Mouse (Mus musculus) right cerebral cortex, postnatal 10 days (tissue): Measurements from ENCODE around the gene Ipp.

ENCODE experiments used
- DNase-seq, 2 experiments: peaks; one replicate each; pipeline ENCODE4 v3.0.0; 2021; ENCODE audit warnings: low spot score in 2 of 2

Ipp gene

GRCm38 (mm10) chr4:116507425-116508218 is at the start of gene Ipp:
Ipp (plus strand) TSS chr4:116507549.
- DNase-seq, result peak; percentile 97

- no peak for DNase-seq
Observed at GRCm38 (mm10) chr4:116461943-116462342, 45.4 kb upstream of the Ipp start.

- peak; percentile 53 to 63 for DNase-seq
Observed at GRCm38 (mm10) chr4:116463231-116464125, 43.9 kb upstream of the Ipp start.

DNA sequence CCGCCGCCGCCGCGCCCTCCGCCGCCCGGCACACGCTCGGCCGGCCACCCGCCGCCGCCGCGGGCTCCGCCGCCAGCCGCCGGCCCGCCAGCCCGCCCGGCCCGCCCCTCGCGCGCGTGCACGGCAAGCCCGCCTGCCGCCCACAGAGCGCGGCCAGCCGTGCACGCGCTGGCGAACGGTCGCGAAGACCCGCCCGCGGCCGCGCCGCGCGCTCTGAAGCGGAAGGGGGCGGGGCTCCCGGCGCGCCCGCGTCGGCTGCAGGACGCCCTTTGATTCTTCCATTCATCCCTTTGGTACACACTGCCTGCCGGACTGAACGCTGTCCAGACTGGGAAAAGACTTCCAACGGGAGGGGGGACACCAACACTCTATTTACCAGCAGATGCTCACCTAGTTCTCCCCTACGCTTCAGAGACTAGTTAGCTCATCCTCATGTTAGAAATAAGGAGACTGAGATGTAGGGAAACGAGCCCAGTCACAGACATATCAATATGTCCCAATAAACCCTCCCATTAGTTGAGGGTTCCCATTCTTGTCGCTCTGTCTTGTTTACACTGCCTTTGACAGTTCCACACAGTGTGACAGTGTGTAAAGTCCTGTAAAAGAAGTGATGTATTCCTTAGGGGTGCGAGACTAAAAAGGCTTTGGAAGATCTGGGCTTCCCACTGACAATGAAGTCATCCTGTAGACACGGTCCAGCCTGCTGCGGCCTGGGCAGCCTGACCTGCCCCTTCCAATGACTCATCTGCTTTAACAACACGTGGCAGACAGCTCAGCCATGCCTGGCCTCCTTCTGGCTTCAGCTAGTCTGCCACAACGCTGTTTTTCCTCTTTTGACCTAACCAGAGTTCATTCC is 43.0 kb upstream of the Ipp start, which contains the start of gene Mast2:
Mast2 (minus strand) TSS at position 58 of the 856 bp plus-strand sequence.
- DNase-seq, result peak; percentile 85

DNA sequence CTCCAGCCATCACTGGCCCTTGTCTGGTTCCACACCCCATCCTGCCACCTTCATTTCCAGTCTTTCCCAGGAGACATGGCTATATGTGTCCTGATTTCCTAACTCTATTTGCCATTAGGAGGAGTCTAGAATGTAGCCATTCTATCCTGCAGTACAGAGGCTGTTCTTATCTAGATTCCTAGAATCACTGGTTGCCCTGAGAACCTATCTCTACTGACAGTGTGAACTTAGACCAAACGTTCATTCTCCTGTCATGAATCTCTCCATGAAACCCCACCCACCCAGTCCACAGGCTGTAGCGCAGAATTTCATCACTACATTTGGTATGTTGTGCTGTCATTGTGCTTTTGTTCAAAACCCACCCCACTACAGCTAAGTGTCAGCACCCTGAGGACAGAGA is 26.0 kb upstream of the Ipp start:
- no peak for DNase-seq

DNA sequence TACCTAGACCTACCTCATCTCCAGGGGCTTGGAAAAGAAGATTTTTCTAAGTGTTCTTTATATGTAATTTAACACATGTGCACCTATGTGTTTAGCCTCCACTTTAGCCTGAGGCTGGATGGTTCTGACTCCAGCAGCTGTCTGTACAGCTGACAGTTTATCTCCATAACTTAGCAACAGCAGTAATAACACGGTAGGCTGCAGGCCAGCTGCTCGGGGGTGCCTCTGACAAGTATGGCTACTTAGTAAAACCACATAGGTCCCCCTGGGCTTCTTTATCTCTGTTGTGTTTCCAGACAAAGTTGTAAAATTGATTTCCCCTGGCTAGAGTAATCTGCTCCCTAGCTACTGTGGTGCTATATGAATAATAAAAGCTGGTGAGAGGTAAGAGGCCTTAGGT is 23.9 kb upstream of the Ipp start:
- DNase-seq, result no peak

DNA sequence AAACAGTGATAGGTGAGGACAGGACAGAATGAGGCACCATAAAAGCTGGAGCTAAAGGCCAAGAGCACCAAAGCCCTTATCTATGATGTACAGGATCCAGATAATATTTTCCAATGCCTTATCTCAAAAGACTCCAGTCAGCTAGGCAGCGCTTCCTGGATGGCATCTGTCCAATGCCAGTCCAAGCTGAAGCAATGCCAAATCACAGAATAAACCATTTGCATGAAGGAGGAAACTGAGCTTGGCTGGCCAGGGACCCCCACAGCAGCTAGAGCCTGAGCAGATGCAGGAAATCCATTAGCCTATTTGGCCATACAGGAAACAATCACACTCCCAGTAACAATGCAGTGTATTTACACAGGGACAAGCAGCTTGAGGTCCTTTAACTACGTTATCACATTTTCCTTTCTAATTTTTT is 16.2 kb upstream of the Ipp start:
- DNase-seq, result peak; percentile 33 to 38

DNA sequence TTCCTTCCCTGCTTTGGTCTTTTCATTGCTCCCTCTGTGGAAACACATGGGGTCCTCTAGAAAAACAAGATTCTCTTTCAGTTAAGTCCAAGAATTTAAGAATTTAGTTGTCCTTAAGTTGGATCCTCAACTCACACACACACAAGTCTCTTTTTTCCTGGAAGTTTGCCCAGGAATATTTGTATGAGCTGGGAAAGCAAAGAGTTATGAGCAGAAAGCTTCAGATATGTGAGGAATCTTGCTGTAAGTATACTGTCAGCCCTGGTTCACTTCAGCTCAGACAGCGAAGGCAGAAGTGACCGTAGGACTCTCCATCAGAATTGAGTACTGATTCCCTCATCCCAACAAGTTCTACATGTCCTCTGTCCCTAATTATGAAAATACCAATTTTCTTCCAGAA is 15.5 kb upstream of the Ipp start:
- no peak for DNase-seq

GRCm38 (mm10) chr4:116492460-116492859 is 14.9 kb upstream of the Ipp start:
- DNase-seq, result no peak

DNA sequence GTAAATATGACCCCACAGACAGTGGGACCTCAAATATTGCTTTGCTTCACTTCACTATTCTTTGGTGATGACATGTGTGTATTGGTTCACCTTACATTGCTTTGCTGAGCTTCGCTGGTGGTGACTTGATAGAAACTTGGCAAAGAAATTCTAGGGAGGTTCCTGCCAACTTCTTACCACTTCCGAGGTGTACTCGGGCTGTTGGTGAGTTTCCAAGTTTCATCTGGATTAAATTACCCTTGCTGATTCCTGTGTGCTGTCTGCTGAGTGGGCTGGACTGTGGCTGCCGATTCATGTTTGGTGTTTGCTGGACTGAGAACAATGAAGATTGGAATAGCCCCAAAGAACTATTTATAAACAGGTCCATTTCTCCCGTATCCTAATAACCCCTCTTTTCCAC is 13.7 kb upstream of the Ipp start:
- DNase-seq, result no peak

- DNase-seq, result no peak
Observed at GRCm38 (mm10) chr4:116499978-116500377, 7.4 kb upstream of the Ipp start.

DNA sequence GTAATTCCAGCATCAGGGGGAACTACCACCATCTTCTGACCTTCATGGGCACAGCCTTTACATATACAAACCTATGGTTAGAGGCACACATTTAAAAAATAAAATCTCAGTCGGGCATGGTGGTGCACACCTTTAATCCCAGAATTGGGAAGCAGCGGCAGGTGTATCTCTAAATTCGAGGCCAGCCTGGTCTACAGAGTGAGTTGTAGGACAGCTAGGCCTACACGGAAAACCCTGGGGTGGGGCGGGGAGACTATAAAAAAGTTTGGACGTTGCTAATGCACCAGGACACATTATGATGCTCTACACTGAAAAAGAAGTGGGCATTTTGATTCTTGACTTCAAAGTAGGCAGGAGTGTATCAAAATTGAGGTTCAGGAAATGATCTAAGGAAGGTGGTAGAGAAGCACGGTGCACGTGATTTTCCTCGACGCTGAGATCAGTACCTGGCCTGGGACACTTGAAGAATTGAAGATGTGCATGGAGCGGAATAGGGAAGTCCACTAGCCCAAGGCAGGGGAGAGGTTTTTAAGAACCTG is 394 bp upstream of the Ipp start:
- peak; percentile 22 to 25 for DNase-seq

DNA sequence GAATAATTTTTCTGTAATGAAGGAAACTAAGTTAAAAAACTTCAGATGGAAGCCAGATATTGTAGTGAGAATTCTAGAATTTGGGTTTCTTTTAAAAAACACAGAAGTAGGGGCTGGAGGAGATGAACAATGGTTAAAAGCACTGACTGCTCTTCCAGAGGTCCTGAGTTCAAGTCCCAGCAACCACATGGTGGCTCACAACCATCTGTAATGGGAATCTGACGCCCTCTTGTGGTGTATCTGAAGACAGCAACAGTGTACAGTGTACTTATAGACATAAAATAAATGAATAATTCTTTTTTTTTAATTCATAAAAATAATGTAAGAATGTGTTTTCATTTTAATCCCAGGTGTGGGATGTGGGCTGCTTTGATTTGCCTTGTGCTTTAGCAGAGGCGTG is 23.8 kb downstream of the Ipp start:
- no peak for DNase-seq

DNA sequence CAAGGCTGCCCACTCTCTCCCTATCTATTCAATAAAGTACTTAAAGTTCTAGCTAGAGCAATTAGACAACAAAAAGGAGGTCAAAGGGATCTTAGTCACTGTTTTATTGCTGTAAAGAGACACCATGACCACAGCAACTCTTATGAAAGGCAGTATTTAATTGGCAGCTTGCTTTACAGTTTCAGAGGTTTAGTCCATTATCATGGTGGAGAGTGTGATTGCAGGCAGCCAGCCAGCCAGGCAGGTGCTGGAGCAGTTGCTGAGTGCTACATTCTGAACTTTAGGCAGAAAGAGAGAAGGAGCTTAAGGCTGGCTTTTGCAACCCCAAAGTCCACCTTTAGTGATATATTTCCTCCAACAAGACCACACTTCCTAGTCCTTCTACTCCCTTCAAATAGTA is 29.0 kb downstream of the Ipp start:
- no peak for DNase-seq

GRCm38 (mm10) chr4:116537737-116538136 is 30.4 kb downstream of the Ipp start:
- DNase-seq, result no peak

GRCm38 (mm10) chr4:116550432-116550831 is 43.1 kb downstream of the Ipp start:
- DNase-seq, result no peak

DNA sequence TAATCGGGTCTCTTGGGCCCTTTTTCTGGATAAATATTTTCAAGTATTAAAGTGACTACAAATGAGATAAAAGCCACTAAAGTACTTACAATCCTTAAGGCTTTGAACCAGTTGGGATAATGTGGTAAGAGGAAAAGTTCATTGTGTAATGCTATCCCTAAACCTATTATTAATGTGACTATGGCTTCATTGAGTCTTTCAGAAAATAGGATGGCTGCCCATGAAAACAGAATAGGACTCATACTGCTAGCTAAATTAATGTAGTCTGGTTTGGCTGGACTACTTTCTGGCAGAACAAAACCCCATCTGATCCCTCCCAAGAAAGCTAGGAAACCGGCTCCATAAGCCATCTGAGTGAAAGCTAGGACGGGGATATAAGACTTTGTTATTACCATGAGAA is 45.7 kb downstream of the Ipp start:
- no peak for DNase-seq

DNA sequence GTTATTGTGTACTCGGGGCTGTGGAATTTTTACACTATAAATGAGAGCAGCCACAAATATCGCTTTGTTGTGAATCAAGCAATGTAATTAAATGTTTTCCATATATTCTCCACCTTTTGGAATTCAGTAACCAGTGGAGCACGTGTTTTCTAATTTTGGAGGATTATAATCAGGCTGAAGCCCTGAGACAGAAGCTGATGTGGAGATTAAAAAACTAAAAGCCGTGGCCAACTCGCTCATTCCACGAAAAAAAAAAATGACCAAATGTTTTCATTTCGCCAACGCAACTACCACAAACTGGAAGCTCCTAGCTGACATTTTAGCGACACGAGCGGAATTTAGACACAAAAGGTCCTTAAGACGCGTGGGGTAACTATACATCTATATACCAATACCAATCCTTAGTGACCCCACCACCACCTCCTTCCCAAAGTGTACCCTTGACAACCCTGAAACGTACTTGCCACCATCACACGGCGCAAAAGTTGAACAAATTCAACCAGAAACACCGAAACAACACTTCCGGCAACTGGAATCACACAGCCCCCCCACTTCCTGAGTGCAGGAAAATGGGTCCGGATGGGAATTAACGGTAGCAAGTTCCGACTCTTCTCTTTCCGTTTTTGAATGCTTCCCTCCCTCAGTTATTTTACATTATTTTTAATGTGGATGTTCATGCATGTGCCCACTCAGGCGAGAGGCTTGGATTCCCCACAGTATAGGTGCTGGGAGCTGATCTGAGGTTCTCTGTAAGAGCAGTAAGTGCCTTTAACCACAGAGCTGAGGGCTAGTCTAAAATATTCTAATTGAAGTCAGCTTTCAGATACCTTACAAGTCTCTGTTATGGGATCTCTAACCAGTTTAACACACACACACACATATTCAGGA is 48.3 kb downstream of the Ipp start, which contains the start of gene Tmem69:
Tmem69 (minus strand) TSS at position 524 of the 888 bp plus-strand sequence.
- peak; percentile 88 for DNase-seq

- DNase-seq, result peak; percentile 96 to 97
Observed at GRCm38 (mm10) chr4:116556561-116557305, 49.4 kb downstream of the Ipp start.
